Mouse (Mus musculus) frontal cortex, adult (tissue): Measurements from ENCODE around the gene Eme1.

Experiments used
- ATAC-seq: cut with Nextera tagmentation; 2 replicates; pipeline ENCODE4 v1.9.2; 2017; ENCODE audit warnings: mild to moderate bottlenecking, moderate library complexity, mixed read lengths; ENCODE audit not compliant: low TSS enrichment

Eme1 gene

DNA sequence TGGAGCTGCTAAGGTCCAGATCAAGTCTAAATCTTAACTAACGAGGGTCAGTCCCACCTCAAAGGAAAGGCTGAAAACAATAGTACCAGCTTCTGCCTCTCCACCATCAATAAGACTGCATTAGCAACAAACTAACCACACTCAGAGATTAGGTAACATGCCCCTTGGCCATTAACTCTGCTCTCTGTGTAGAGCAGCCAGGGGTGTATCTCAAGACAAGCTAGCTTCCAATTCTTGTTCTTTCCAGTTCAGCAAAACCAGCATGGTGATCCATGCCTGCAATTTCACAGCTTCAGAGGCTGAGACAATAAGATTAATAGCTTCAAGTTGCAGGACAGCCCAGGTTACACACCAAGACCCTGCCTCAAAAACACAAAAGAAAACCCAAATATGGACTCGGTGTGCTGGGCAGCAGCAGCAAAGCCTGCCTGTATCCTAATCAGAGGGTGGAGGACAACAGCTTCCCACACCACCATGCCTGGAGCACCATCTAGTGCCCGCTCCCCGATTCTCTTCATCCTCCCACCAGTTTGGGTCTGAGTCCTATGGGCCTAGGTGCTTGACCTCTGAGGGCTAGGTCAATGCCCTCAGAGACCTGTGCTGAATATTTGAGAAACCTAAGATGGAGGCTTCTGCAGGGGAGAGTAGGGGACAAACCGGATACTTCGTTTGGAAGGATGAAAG, 55.2 kb downstream of the Eme1 start:
- no peak for ATAC-seq

DNA sequence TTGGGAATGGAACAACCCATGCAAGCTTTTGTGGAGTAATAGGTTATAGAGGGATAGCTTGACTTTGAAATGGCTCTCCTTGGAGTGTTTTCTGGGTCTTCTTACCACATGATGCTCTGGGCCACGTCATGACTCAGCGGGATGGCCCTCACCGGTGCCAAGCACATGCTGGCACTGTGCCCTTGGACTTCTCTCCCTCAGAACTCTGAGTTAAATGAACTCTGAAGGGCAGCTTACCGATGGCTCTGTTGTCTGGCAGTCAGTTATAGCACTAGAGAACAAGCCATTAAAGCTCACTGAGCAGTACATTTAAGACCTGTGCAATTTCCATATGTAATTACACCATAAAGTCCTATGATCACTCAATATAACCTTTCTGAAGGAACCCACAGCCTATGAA, 56.4 kb downstream of the Eme1 start:
- no peak for ATAC-seq

DNA sequence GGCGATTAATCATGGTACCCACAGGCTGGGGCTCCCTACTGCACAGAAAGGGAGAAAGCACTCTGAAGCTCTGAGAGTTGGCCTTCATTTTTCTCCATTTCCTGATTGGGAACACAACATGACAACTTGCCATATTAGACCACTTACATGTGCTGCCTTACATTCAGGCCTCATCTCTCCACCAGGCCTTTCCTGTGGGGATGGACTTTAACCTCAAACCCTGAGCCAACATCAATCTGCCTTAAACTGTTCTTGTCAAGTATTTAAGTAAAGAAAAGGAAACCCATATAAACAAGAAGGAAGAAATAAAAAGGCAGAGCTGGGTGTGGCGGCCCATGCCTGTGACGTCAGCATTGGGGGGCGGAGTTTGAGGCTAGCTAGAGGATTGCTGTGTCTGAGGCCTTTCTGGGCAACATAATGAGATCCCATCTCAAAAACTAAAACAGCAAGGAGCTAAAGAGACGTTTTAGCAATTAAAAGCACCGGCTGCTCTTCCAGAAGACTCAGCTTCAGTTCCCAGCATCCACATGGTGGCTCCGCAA, 57.4 kb downstream of the Eme1 start:
- no peak for ATAC-seq
